9 mouse cellular contexts compared by ENCODE assay signal in genomic region chr2:46442576-46442975, GRCm38 (mm10).
DNase-seq lines count a peak whose midpoint lies in the region; ATAC-seq lines count a peak whose summit lies in the region.
"Had no signal": no experiment of that assay in that cellular context is flagged by ENCODE, and none has a peak within 500 bp of the region (broad histone marks: within the 10 kb centered on the region; RNA-seq: fewer than 3 reads in every experiment).

No protein-coding gene starts in this region.

- H3K4me3 ChIP-seq in embryonic facial prominence, embryonic 12.5 days: no peak overlapping the region
- H3K4me3 ChIP-seq in embryonic facial prominence, embryonic 10.5 days: no peak overlapping the region
- H3K4me3 ChIP-seq in heart, embryonic 15.5 days: no peak overlapping the region
- no peak overlapping the region; the same call in 1 of the 2 replicates for H3K4me3 ChIP-seq in lung, embryonic 16.5 days (ENCODE audit: low read length)
- H3K4me3 ChIP-seq in hindbrain, embryonic 10.5 days: no peak overlapping the region
- H3K4me3 ChIP-seq: erythroblast, embryonic 14.5 days had no signal

- no peaks in the 10 kb centered on the region for H3K9me3 ChIP-seq in embryonic facial prominence, embryonic 12.5 days
- H3K9me3 ChIP-seq in embryonic facial prominence, embryonic 10.5 days: no peaks in the 10 kb centered on the region
- H3K9me3 ChIP-seq in heart, embryonic 15.5 days (replicated peaks): no peaks in the 10 kb centered on the region
- no peaks in the 10 kb centered on the region for H3K9me3 ChIP-seq in lung, embryonic 16.5 days (ENCODE audit: control insufficient read depth, low read length)
- H3K9me3 ChIP-seq in hindbrain, embryonic 10.5 days: no peaks in the 10 kb centered on the region

- H3K4me1 ChIP-seq in embryonic facial prominence, embryonic 12.5 days: peaks cover 25% of the 10 kb centered on the region; the same call in 1 of the 2 replicates
- H3K4me1 ChIP-seq in embryonic facial prominence, embryonic 10.5 days: peaks cover 24% of the 10 kb centered on the region
- peaks cover 25% of the 10 kb centered on the region for H3K4me1 ChIP-seq in heart, embryonic 15.5 days (replicated peaks)
- H3K4me1 ChIP-seq in lung, embryonic 16.5 days (replicated peaks; ENCODE audit: control insufficient read depth, insufficient read depth, low read length): peaks cover 28% of the 10 kb centered on the region
- H3K4me1 ChIP-seq in hindbrain, embryonic 10.5 days (replicated peaks): peaks cover 14% of the 10 kb centered on the region

- peak overlapping the region; percentile 69 for H3K27ac ChIP-seq in embryonic facial prominence, embryonic 12.5 days
- H3K27ac ChIP-seq in embryonic facial prominence, embryonic 10.5 days (replicated peaks): no peak overlapping the region
- peak overlapping the region; percentile 81 for H3K27ac ChIP-seq in heart, embryonic 15.5 days
- H3K27ac ChIP-seq in lung, embryonic 16.5 days (ENCODE audit: low read length): peak overlapping the region; percentile 89
- no peak overlapping the region for H3K27ac ChIP-seq in hindbrain, embryonic 10.5 days

- no peak overlapping the region for H3K9ac ChIP-seq in embryonic facial prominence, embryonic 12.5 days
- H3K9ac ChIP-seq in heart, embryonic 15.5 days: no peak overlapping the region
- peak overlapping the region; percentile 55 for H3K9ac ChIP-seq in lung, embryonic 16.5 days (ENCODE audit: low read length)

- no peak for DNase-seq in embryonic facial prominence, embryonic 10.5 days (ENCODE audit: low spot score)
- peak; percentile 98 for DNase-seq in adipocyte (ENCODE audit: low spot score)
- DNase-seq in hindbrain, embryonic 10.5 days (ENCODE audit: low spot score): no peak
- DNase-seq in layer of hippocampus, adult 9-11 months: no peak
- DNase-seq in thymus, postnatal 0 days (ENCODE audit: low spot score): no peak

- H3K27me3 ChIP-seq in embryonic facial prominence, embryonic 12.5 days: no peaks in the 10 kb centered on the region
- no peaks in the 10 kb centered on the region; the same call in 1 of the 2 replicates for H3K27me3 ChIP-seq in embryonic facial prominence, embryonic 10.5 days (replicated peaks; ENCODE audit: low read depth, poor library complexity, severe bottlenecking)
- H3K27me3 ChIP-seq in heart, embryonic 15.5 days: no peaks in the 10 kb centered on the region
- no peaks in the 10 kb centered on the region for H3K27me3 ChIP-seq in lung, embryonic 16.5 days (ENCODE audit: control insufficient read depth, insufficient read depth, low read depth, low read length)
- H3K27me3 ChIP-seq in hindbrain, embryonic 10.5 days (ENCODE audit: insufficient read depth, poor library complexity, severe bottlenecking): no peaks in the 10 kb centered on the region

- no peak for ATAC-seq in embryonic facial prominence, embryonic 12.5 days (ENCODE audit: insufficient number of reproducible peaks, insufficient read depth, low FRiP score, low TSS enrichment)
- ATAC-seq in heart, embryonic 15.5 days (replicated peaks; ENCODE audit: insufficient number of reproducible peaks, insufficient read depth, low FRiP score, low read depth): no peak
- ATAC-seq in lung, embryonic 16.5 days (ENCODE audit: low read depth): no peak

- WGBS in embryonic facial prominence, embryonic 12.5 days: 40% methylated on average over 6 of the region's 6 CpGs
- 70% methylated on average over 6 of the region's 6 CpGs for WGBS in embryonic facial prominence, embryonic 10.5 days
- 58% methylated on average over 6 of the region's 6 CpGs for WGBS in heart, embryonic 15.5 days
- 22% methylated on average over 6 of the region's 6 CpGs for WGBS in lung, embryonic 16.5 days
- WGBS in hindbrain, embryonic 10.5 days: 79% methylated on average over 6 of the region's 6 CpGs

- no peak overlapping the region for H3K4me2 ChIP-seq in embryonic facial prominence, embryonic 12.5 days (replicated peaks)
- H3K4me2 ChIP-seq in heart, embryonic 15.5 days: peak overlapping the region; percentile 36; the same call in 1 of the 2 replicates
- peak overlapping the region; percentile 24 for H3K4me2 ChIP-seq in lung, embryonic 16.5 days (ENCODE audit: low read depth, low read length)

- no peaks in the 10 kb centered on the region for H3K36me3 ChIP-seq in embryonic facial prominence, embryonic 12.5 days
- H3K36me3 ChIP-seq in embryonic facial prominence, embryonic 10.5 days (replicated peaks): no peaks in the 10 kb centered on the region
- H3K36me3 ChIP-seq in heart, embryonic 15.5 days: no peaks in the 10 kb centered on the region
- H3K36me3 ChIP-seq in lung, embryonic 16.5 days (ENCODE audit: control insufficient read depth, insufficient read depth, low read length): no peaks in the 10 kb centered on the region
- no peaks in the 10 kb centered on the region for H3K36me3 ChIP-seq in hindbrain, embryonic 10.5 days

Comparison
In these comparisons a context has a peak if more than half of its experiments do, and no peak if none do; other contexts are left out.
1. H3K27ac ChIP-seq: peak in embryonic facial prominence, embryonic 12.5 days (single experiment), heart, embryonic 15.5 days (single experiment) and lung, embryonic 16.5 days (single experiment); none in embryonic facial prominence, embryonic 10.5 days (single experiment) and hindbrain, embryonic 10.5 days (single experiment).